Mouse (Mus musculus) olfactory bulb, adult 2 months (tissue): ENCODE data around the gene Vps72.

ENCODE experiments used
- CTCF ChIP-seq: fragments of 200-500 bp; IDR thresholded peaks from 2 replicates; pipeline ENCODE4 v1.5.1; 2012; ENCODE audit warnings: low read depth, mild to moderate bottlenecking, low read length, moderate library complexity; ENCODE audit not compliant: insufficient read depth
- POLR2A ChIP-seq: fragments of 200-500 bp; IDR thresholded peaks from 2 replicates; pipeline ENCODE4 v1.6.1; 2012; ENCODE audit warnings: mild to moderate bottlenecking, low read depth, low read length, moderate library complexity; ENCODE audit not compliant: insufficient read depth

DNA sequence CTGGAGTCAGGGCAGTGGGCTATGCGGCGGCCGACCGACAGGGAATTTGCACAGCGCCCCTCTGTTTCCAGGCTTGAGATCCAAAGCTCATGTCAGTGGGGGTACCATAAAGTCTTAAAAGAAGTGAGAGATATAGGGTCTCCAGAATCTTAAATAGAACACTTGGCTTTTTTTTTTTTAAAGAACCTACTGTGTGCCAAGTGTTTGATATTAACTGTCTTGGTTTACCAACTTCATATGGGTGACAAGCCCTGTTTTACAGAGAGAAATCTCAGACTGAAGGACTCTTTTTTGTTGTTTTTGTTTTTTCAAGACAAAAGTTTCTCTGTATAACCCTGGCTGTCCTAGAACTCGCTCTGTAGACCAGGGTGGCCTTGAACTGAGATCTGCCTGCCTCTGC is 30.0 kb downstream of the Vps72 start:
- TF ChIP-seq CTCF = no peak
- no peak for TF ChIP-seq POLR2A
